Mouse (Mus musculus): ENCODE data around the gene Ly86.

DNA sequence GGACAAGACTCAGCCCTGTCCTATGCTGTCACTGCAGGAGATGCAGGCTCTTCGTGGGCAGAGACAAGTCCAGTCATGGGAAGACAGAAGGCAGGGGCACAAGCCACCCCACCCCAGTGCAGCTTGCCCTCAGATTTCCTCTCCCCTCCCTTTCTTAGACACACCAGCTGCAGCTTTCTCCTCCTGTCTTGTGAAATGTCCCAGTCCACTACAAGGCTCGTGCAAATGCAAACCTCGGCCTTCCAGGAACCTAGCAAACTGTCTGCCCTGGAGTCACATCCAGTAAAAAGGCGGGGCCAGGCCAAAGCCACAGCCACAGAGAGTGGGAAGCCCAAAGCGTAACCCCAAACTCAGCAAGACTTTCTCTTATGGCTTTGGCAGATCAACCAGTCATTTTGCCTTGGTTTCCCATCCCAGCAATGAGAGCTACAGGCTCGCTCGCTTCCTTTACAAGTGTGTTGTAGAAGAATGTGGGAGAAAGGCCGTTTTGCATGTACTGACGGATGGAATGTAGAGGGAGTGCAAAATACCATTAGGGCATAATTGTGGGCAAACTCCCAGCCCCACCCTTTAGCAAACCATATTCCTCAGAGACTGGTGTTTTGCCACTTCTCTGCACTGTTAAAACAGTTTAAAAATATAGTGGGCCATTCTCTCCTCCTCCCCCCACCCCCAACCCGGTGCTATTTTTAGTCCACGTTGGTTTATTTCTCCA lies 95.7 kb downstream of the Ly86 start:
- TF ChIP-seq CTCF (IDR thresholded peaks at IDR 0.05; ENCODE audit: low read depth), result no peak
- TF ChIP-seq EP300 (IDR thresholded peaks at IDR 0.05; ENCODE audit: low read depth), result no peak
